Mouse (Mus musculus) forebrain, embryonic 13.5 days (tissue): Measurements from ENCODE around the gene Dmrtc1a. TPM values are rescaled to one million over a fixed set of nuclear protein-coding genes. Genes with fewer than 3 reads are reported as not detected.

ENCODE experiments used
- polyA plus RNA-seq: library from polyadenylated mRNA; unstranded; fragments of >200 nt; fragmentation: Nextera tagmentation; extraction: Ambion mirVana; gene quantifications from 2 replicates; pipeline ENCODE4 v1.2.1, GENCODE M21; 2015

Gene Dmrtc1a
- polyA plus RNA-seq, 1 experiment from 2014 or later: 0.90 TPM

Other genes with a start within 250 kb of the Dmrtc1a start
- gene Gm3880, start 221.7 kb downstream of the Dmrtc1a start, polyA plus RNA-seq: not detected in 2 replicates
- gene Gm9112, start 201.1 kb downstream of the Dmrtc1a start, polyA plus RNA-seq: not detected in 2 replicates
- not detected in 2 replicates for gene Dmrtc1b, start 200.8 kb downstream of the Dmrtc1a start, polyA plus RNA-seq
- gene Dmrtc1c1, start 105.7 kb downstream of the Dmrtc1a start, polyA plus RNA-seq: not detected in 2 replicates
- gene Dmrtc1c2, start 54.1 kb downstream of the Dmrtc1a start, polyA plus RNA-seq: not detected in 2 replicates
- not detected in 2 replicates for gene 1700031F05Rik, start 40.7 kb downstream of the Dmrtc1a start, polyA plus RNA-seq
- gene 1700011M02Rik, start 218 bp upstream of the Dmrtc1a start, polyA plus RNA-seq: not detected in 2 replicates
- not detected in 2 replicates for gene 1700018G05Rik, start 19.7 kb upstream of the Dmrtc1a start, polyA plus RNA-seq